8 mouse cellular contexts compared by ENCODE assay signal in genomic region chr5:140732195-140732594, GRCm38 (mm10). TPM values are rescaled to one million over a fixed set of nuclear protein-coding genes. Genes with fewer than 3 reads are reported as not detected.
DNase-seq lines count a peak whose midpoint lies in the region; ATAC-seq and TF ChIP-seq lines count a peak whose summit lies in the region.
"Had no signal": no experiment of that assay in that cellular context is flagged by ENCODE, and none has a peak within 500 bp of the region (broad histone marks: within the 10 kb centered on the region; RNA-seq: fewer than 3 reads in every experiment).

No protein-coding gene starts in this region.

- no peak overlapping the region for H3K9ac ChIP-seq in lung, embryonic 14.5 days
- H3K9ac ChIP-seq: embryonic facial prominence, embryonic 12.5 days had no signal

- H3K4me3 ChIP-seq in lung, embryonic 14.5 days (ENCODE audit: low read depth, low read length) = no peak overlapping the region
- no peak overlapping the region for H3K4me3 ChIP-seq in G1E (ENCODE audit: low read depth, low read length)
- no peak overlapping the region for H3K4me3 ChIP-seq in cortical plate, adult 2 months (ENCODE audit: insufficient read depth, low read length)
- H3K4me3 ChIP-seq: embryonic facial prominence, embryonic 12.5 days had no signal

- TF ChIP-seq CTCF in lung, embryonic 14.5 days (IDR thresholded peaks at IDR 0.05; ENCODE audit: low read depth) = peak; percentile 51
- TF ChIP-seq CTCF in G1E (IDR thresholded peaks at IDR 0.05; ENCODE audit: low read depth, low read length) = peak; percentile 54; the same call in 1 of the 2 replicates
- peak; percentile 20; the same call in 1 of the 2 replicates for TF ChIP-seq CTCF in cortical plate, adult 2 months (IDR thresholded peaks at IDR 0.05; ENCODE audit: extremely low read depth, insufficient read depth, low read length)

- no peaks in the 10 kb centered on the region for H3K36me3 ChIP-seq in lung, embryonic 14.5 days (ENCODE audit: insufficient read depth)
- no peaks in the 10 kb centered on the region for H3K36me3 ChIP-seq in G1E (replicated peaks)
- H3K36me3 ChIP-seq: embryonic facial prominence, embryonic 12.5 days had no signal

- H3K4me2 ChIP-seq in lung, embryonic 14.5 days = no peak overlapping the region
- H3K4me2 ChIP-seq: embryonic facial prominence, embryonic 12.5 days had no signal

- no peak for DNase-seq in lung, embryonic 14.5 days
- DNase-seq in lung, postnatal 25 days (ENCODE audit: low spot score) = no peak
- no peak for DNase-seq in G1E (ENCODE audit: low spot score)
- peak; percentile 69 for DNase-seq in testis, postnatal 10 days (ENCODE audit: low spot score)
- DNase-seq in adrenal gland, postnatal 36 days = no peak
- DNase-seq in urinary bladder, postnatal 10 days (ENCODE audit: low spot score) = no peak

- no peak for TF ChIP-seq POLR2A in cortical plate, adult 2 months (IDR thresholded peaks at IDR 0.05; ENCODE audit: extremely low read depth, insufficient read depth, low read length)

- ATAC-seq in lung, embryonic 14.5 days (ENCODE audit: insufficient read depth) = no peak
- peak; percentile 32; the same call in 1 of the 2 replicates for ATAC-seq in G1E (ENCODE audit: extremely low read depth, insufficient number of reproducible peaks, low FRiP score, poor library complexity, severe bottlenecking)

- H3K9me3 ChIP-seq in lung, embryonic 14.5 days (ENCODE audit: low read depth, low read length) = no peaks in the 10 kb centered on the region
- no peaks in the 10 kb centered on the region for H3K9me3 ChIP-seq in G1E (replicated peaks)

- H3K4me1 ChIP-seq in lung, embryonic 14.5 days (ENCODE audit: insufficient read depth) = no peaks in the 10 kb centered on the region
- H3K4me1 ChIP-seq in G1E (ENCODE audit: insufficient read depth, low read depth, low read length) = peaks cover 20% of the 10 kb centered on the region
- no peaks in the 10 kb centered on the region for H3K4me1 ChIP-seq in cortical plate, adult 2 months (ENCODE audit: control insufficient read depth, insufficient read depth, low read length)

- H3K27me3 ChIP-seq in lung, embryonic 14.5 days (ENCODE audit: insufficient read depth, low read length) = peaks cover 18% of the 10 kb centered on the region
- peaks cover 43% of the 10 kb centered on the region for H3K27me3 ChIP-seq in G1E (ENCODE audit: insufficient read depth, low read length)

- H3K27ac ChIP-seq in lung, embryonic 14.5 days (ENCODE audit: low read depth) = no peak overlapping the region
- H3K27ac ChIP-seq in cortical plate, adult 2 months (ENCODE audit: insufficient read depth, low read length) = no peak overlapping the region
- H3K27ac ChIP-seq: embryonic facial prominence, embryonic 12.5 days had no signal

- WGBS in lung, embryonic 14.5 days = 60% methylated on average over 4 of the region's 4 CpGs

RNA-seq across cellular contexts. Expression of gene Amz1, which starts 8.3 kb away (rescaled TPM):
- 0.99 and 1.1 TPM in 2 replicates for polyA plus RNA-seq in lung, embryonic 14.5 days (2014; fragmentation: Nextera tagmentation; extraction: Ambion mirVana)
- not detected in 2 replicates for total RNA-seq in G1E (2014; fragmentation: Nextera tagmentation)
- 0.12 and 1.4 TPM in 2 replicates for total RNA-seq in G1E (2017)
- polyA plus RNA-seq in G1E (2012) = 0.37 and 0.40 TPM in 2 replicates
- polyA plus RNA-seq in cortical plate, adult 2 months (2012; rRNA removed) = 8.3 and 9.3 TPM in 2 replicates
- under 1 TPM; 0.50 to 0.66 TPM for total RNA-seq in adrenal gland, postnatal 36 days (2021)

RNA-seq across cellular contexts. Expression of gene Brat1, which starts 27.4 kb away (rescaled TPM):
- 19.8 and 21.2 TPM in 2 replicates for polyA plus RNA-seq in lung, embryonic 14.5 days (2014; fragmentation: Nextera tagmentation; extraction: Ambion mirVana)
- total RNA-seq in G1E (2014; fragmentation: Nextera tagmentation) = 11.1 and 12.2 TPM in 2 replicates
- 9.5 and 10.9 TPM in 2 replicates for total RNA-seq in G1E (2017)
- polyA plus RNA-seq in G1E (2012) = 25.7 and 25.9 TPM in 2 replicates
- 25.2 and 25.5 TPM in 2 replicates for polyA plus RNA-seq in cortical plate, adult 2 months (2012; rRNA removed)
- 10 to 100 TPM; 16.4 to 25.6 TPM for total RNA-seq in adrenal gland, postnatal 36 days (2021)

RNA-seq across cellular contexts. Expression of gene Iqce, which starts 30.0 kb away (rescaled TPM):
- polyA plus RNA-seq in lung, embryonic 14.5 days (2014; fragmentation: Nextera tagmentation; extraction: Ambion mirVana) = 21.1 and 25.5 TPM in 2 replicates
- 8.2 and 8.7 TPM in 2 replicates for total RNA-seq in G1E (2014; fragmentation: Nextera tagmentation)
- total RNA-seq in G1E (2017) = 6.3 and 7.6 TPM in 2 replicates
- 2.7 and 3.0 TPM in 2 replicates for polyA plus RNA-seq in G1E (2012)
- 57.9 and 60.6 TPM in 2 replicates for polyA plus RNA-seq in cortical plate, adult 2 months (2012; rRNA removed)
- total RNA-seq in adrenal gland, postnatal 36 days (2021) = 10 to 100 TPM; 18.6 to 19.7 TPM
